Mouse (Mus musculus): ENCODE data around the gene Zdhhc15.
"Not testable (repeated sequence)": the region's sequence is repeated elsewhere in the genome, so short reads cannot be mapped to it uniquely, and the experiment has no call there.

Zdhhc15 gene

GRCm38 (mm10) chrX:104670757-104671549 lies at the start of gene Zdhhc15:
Gene Zdhhc15 (minus strand): TSS chrX:104671064.
- peak; percentile 69 for DNase-seq (ENCODE audit: low read depth, low spot score)

DNA sequence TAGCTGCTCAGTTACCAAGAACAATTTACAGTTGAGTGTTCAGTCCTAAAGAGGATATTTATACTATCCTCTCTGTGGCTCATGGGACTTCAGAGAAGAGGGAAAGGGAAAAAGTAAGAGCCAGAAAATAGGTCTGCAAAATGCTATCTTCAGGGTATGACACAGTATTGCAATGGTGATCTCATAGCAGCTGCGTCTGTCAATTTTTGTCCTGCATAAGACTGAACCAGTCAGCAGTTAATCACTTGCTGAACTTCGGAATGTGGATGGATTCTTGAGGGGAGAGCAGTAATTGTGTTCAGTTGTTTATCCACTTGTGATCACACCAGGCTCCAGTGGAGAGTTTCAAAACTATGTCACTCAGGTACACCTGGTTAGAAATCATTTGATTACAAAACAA lies 37.1 kb upstream of the Zdhhc15 start:
- no peak for DNase-seq (ENCODE audit: low read depth, low spot score)

DNA sequence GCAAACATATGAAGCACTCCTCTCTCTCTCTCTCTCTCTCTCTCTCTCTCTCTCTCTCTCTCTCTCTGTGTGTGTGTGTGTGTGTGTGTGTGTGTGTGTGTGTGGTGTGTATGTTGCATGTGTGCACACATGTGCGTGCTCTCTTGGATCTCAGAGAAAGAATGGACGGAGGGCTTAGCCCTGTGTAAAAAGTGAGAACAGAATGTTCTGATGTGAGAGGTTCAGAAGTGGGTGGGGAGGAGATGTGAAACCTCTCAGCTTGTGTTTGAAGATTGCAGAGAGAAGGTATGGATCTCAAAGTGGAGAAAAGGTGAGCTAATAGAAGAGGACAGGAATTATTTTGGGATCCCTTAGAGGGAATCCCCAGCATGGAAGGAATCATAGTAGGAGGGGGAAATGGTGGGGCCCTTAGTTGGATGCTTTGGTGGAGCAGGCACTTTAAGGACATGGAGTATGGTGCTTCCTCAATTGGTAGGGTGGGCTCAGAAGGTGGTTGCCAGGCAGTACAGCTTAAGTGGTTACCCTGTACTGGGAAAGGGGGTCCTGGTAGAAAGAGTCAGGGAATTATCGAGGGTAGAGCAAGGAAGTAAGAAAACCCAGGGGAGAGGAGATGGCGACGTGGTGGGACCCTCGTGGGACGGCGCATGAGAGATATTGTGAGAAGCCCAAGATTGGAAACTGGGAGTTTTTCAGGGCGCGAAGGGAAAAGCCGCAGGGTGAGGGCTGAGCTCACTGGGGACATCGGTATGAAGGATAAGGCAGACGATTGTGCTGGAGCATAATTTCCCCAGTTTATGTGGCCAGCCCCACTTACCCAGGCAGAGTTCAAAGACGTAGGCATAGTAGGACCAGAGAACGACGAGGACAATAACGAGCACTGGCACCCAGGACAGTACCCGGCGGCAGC lies 761 bp downstream of the Zdhhc15 start:
- peak; percentile 2 for DNase-seq (ENCODE audit: low read depth, low spot score)

- no peak for DNase-seq (ENCODE audit: low read depth, low spot score)
These were observed 13.9 kb downstream of the Zdhhc15 start for GRCm38 (mm10) chrX:104656976-104657375.

DNA sequence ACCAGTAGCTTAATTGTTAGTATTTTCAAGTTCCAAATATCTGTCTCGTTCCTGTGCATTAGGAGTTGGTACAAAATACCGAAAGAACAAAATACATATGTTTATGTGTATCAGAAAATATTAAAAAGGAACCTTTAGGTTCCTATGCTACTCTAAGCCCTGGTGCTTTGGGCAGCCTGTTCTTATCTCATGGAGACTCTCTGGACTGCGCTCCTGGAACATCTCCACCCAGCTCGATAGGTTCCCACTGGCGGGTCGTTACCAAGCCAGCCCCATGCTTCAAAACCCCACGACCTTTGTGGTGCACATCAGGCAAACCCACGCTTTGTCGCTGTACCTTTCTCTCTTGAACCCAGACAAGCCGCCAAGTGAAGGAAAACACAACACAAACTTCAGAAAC lies 58.3 kb downstream of the Zdhhc15 start:
- DNase-seq (ENCODE audit: low read depth, low spot score), result no peak

DNA sequence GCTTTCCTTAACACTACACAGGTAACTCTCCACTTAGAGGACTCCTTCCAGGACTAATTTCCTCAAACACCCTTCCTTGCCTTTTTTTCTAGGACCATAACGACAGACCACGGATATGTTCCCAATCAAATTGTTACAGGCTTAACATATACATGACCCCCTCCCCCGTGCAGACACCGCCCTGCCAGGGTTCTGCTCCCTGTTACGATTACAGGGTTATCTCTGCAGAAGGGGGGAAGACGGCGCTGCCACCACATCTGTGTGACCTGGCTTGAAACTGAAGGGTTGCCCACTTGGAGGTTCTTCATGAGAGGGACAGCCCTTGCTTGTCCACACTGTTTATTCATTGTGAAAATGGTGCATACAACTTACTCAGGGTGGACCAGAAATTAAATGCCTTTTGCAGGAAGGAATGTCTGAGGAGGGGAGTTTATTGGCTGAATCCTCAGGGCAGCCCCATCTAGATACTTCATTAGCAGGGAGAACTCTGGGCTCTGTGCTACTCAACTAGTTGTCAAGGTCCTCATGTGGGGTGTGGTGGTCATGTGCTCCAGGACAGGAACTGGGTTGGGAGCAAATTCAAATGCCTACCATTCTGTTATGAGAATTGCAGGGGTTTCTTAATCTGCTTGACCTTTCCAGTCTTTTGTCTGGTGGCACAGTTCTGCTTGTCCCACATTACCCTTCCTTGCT lies 67.0 kb downstream of the Zdhhc15 start:
- DNase-seq (ENCODE audit: low read depth, low spot score), result not testable (repeated sequence)

- not testable (repeated sequence) for DNase-seq (ENCODE audit: low read depth, low spot score)
These were observed 68.5 kb downstream of the Zdhhc15 start for GRCm38 (mm10) chrX:104602168-104602859.

DNA sequence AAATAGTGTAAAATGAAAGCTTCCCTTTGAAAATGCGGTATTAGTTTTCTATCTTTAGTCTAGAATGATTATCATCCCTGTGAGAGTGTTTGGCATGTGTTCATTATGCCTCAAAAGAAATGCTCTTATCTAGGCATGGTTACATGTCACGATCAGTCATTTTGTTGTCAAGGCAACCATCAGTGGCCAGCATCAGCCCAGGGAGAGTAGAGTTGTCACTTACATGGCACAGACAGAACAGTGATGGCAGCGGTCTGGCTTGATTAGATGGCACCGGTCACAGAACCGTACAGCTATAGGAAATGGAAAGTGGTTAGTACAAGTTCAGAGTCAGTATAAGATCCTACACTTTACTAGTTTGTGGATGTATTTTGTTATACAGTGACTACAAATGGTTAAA lies 96.9 kb downstream of the Zdhhc15 start:
- no peak for DNase-seq (ENCODE audit: low read depth, low spot score)

GRCm38 (mm10) chrX:104567497-104567896 lies 103.4 kb downstream of the Zdhhc15 start:
- DNase-seq (ENCODE audit: low read depth, low spot score), result no peak

DNA sequence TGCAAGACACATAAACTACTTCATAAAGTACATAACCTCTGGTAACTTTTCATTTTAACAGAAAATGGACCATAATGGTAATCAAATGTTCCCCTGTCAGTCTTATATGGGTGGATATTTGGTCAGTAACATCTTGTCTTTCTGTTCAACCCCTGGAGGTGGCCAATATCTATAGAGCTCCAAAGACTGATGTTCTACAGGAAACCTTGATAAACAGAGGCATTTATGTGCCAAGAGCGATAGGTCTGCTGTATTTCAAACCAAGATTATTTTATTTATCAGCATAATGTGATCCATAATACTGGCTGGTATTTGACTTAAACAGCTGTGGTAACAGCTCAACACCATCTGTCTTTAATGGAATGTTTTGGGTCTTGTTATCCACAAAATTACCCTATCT lies 125.6 kb downstream of the Zdhhc15 start:
- DNase-seq (ENCODE audit: low read depth, low spot score), result no peak

DNA sequence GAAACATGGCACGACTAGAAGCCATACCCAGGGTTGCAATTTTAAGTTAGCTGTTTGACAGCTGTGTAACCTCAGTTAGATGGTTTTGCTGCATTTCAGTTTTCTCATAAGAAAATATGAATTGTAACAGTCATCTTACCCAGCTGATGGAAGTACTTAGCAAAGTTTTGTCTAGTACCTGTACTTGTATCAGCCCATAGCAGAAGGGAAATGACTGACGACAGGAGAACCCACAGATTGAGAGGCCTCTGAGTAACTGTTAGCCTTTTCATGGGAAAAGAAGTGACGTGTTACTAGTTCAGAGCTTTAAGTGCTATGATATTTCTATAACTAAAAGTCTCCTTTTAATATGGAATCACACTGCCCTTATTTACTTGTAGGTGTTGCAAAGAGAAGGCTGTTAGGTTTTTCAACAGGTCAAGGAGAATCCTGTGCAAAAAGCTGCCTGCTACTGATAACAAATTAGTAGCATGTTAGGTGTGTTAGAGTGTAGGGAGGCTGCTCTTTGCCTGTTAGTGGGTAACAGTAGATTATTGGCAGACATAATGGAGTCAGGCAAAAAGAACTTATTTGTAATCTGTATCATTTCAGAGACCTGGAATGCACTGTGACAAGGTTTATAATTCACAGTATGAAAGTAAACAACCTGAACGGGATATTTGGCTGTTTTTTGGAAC lies 126.8 kb downstream of the Zdhhc15 start:
- DNase-seq (ENCODE audit: low read depth, low spot score), result no peak

DNA sequence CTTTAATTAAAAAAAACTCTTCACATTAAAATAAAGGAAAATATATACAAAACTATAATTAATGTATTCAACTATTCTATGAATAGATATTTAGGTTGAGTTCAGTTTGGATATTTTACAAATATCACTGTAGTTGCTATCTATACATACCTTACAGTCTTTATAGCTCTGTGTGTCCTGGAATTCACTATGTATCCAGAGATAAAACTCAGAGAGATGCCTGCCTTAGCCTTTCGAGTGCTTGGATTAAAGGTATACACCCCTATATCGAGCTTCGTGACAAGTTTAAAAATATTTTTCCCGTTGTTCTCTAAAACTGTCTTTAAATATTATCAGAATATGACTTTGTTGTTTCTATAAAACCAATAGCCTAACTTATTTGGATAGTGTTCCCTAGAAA lies 128.2 kb downstream of the Zdhhc15 start:
- DNase-seq (ENCODE audit: low read depth, low spot score), result no peak

DNA sequence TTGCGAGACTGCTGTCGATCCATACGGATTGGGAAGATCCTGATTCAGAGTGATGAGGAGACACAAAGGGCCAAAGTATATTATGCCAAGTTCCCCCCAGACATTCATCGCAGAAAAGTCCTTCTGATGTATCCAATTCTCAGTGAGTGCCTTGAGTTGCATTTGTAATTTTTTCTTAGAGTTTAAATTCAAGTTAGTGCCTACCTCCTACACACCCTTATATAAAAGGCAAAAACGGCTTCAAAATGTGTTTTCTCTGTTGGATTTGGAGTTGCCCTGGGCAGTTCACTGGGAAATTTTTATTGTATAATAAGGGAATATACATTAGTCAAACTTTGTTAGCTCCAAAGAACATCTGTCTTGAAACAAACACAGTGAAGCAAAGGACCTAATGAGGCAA lies 169.1 kb downstream of the Zdhhc15 start:
- no peak for DNase-seq (ENCODE audit: low read depth, low spot score)

DNA sequence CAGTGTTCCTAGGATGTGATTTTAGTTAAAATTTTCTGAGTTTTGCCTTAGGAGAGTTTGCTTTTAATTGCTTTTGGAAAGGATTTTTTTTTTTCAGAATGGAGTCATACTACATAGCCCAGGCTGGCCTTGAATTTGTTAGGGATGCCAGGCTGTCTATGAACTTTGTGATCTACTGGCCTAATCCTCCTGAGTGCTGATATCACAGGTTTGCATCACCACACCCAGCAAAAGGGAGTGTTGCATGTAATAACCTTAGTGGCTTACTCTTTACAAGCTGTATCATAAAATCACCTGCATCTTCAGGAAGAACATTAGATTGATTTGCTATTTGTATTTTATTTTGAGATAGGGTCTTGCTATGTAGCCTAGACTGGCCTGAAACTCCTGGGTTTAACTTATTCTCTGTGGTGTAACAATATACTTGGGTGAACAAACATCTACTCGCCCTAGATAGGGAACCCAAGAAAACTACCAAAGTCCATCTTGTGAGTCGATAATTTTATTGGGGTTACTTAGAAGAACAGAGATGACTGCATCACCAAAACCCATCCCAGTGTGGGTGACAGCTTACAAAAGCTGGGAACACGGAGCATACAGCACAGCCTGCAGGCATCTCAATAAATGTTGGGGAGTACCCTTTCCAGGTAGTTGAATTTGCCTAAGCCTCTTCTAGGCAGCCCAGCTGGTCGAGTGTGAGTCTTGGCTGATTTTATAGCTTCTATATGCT lies 181.1 kb downstream of the Zdhhc15 start:
- DNase-seq (ENCODE audit: low read depth, low spot score), result no peak

GRCm38 (mm10) chrX:104488870-104489467 lies 181.9 kb downstream of the Zdhhc15 start:
- DNase-seq (ENCODE audit: low read depth, low spot score), result no peak

DNA sequence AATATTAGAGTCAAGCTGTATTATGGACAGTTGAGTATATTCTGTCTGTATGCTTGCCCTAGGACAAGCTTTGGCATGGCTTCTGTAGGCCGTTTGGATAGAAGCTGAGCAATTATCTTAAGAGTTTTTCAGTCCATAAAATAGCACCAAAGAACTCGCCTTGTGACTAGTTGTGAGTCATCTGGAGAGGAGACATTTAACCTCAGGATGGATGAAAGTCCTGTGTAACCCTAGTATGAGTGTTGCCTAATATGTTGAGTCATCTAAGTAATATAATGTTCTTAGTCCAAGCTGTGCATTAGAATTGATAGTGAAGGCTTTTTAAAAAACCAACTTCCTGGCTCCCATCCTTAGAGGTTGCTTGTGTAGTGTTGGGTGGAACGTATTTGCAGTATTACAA lies 182.8 kb downstream of the Zdhhc15 start:
- DNase-seq (ENCODE audit: low read depth, low spot score), result peak; percentile 10

Measured in CD4-positive helper T cell, adult 2 months (primary cell).